ENCODE assay signal across 17 mouse cellular contexts in the genomic region with DNA sequence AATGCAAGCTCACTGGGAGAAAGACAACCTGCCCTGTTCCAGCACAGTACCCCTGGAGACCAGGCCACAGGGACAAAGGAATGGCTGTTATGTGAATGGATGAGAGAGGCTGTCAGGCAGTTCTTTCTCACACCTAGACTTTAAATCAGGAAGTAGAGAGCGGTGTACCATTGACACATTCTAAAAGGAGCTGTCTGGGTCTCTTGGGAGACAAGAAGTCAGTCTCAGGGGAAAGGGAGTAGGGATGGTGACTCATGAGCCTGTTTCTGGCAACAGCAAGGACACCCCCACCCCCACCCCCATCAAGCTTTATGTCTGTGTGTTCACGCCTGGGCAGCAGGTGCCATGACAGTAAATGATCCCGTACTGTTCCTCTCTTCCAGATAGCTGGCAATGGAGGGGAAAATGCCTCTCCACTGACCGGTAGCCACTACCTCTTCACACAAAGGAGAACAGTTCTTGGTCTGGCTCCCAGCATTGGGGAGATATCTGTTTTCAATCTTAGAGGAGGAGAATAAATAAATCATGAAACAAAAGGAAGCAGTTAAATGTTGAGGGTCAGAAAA. TPM values are rescaled to one million over a fixed set of nuclear protein-coding genes. Genes with fewer than 3 reads are reported as not detected.
A peak's percentile ranks its signal among the peaks of the same experiment; 100 is the strongest.
DNase-seq lines count a peak whose midpoint lies in the region; ATAC-seq and TF ChIP-seq lines count a peak whose summit lies in the region.
"Had no signal": no experiment of that assay in that cellular context is flagged by ENCODE, and none has a peak within 500 bp of the region (broad histone marks: within the 10 kb centered on the region; RNA-seq: fewer than 3 reads in every experiment).

No protein-coding gene starts in this region.

- peaks cover 18% of the 10 kb centered on the region for H3K4me1 ChIP-seq in forebrain, embryonic 13.5 days
- no peaks in the 10 kb centered on the region for H3K4me1 ChIP-seq in forebrain, embryonic 11.5 days (replicated peaks; ENCODE audit: control insufficient read depth, insufficient read depth, low read length)
- H3K4me1 ChIP-seq in heart, postnatal 0 days (ENCODE audit: control insufficient read depth, insufficient read depth), result peaks cover 13% of the 10 kb centered on the region
- H3K4me1 ChIP-seq in midbrain, embryonic 15.5 days, result peaks cover 30% of the 10 kb centered on the region
- peaks cover 9% of the 10 kb centered on the region for H3K4me1 ChIP-seq in midbrain, embryonic 10.5 days
- peaks cover 19% of the 10 kb centered on the region for H3K4me1 ChIP-seq in olfactory bulb, adult 2 months (ENCODE audit: control insufficient read depth, insufficient read depth, low read length)
- H3K4me1 ChIP-seq: liver, embryonic 13.5 days; lung, embryonic 15.5 days had no signal

- no peak overlapping the region for H3K9ac ChIP-seq in forebrain, embryonic 13.5 days
- no peak overlapping the region for H3K9ac ChIP-seq in forebrain, embryonic 11.5 days (ENCODE audit: low read length)
- no peak overlapping the region for H3K9ac ChIP-seq in heart, postnatal 0 days (replicated peaks; ENCODE audit: low read depth, low read length)
- no peak overlapping the region for H3K9ac ChIP-seq in midbrain, embryonic 15.5 days
- H3K9ac ChIP-seq: liver, embryonic 13.5 days; lung, embryonic 15.5 days had no signal

- 65% methylated on average over 4 of the region's 4 CpGs for WGBS in forebrain, embryonic 13.5 days
- 85% methylated on average over 4 of the region's 4 CpGs for WGBS in forebrain, embryonic 11.5 days
- WGBS in heart, postnatal 0 days, result 19% methylated on average over 4 of the region's 4 CpGs
- WGBS in midbrain, embryonic 15.5 days, result 57% methylated on average over 4 of the region's 4 CpGs
- WGBS in midbrain, embryonic 10.5 days, result 88% methylated on average over 4 of the region's 4 CpGs
- 45% methylated on average over 4 of the region's 4 CpGs for WGBS in olfactory bulb, adult 2 months

- no peak for DNase-seq in forebrain, embryonic 11.5 days (ENCODE audit: low spot score)
- no peak for DNase-seq in heart, postnatal 0 days (ENCODE audit: low spot score)
- DNase-seq in heart, adult 9 months (ENCODE audit: low spot score in 2 of 2), result no peak
- no peak for DNase-seq in midbrain, embryonic 10.5 days (ENCODE audit: low spot score)
- DNase-seq in liver, result no peak
- DNase-seq: cerebellum, adult 11-12 months; kidney, postnatal 14 days; liver, embryonic 13.5 days; retina, postnatal 1 day had no signal

- no peak for TF ChIP-seq POLR2A in olfactory bulb, adult 2 months (IDR thresholded peaks at IDR 0.05; ENCODE audit: insufficient read depth, low read depth, low read length)

- no peak for ATAC-seq in forebrain, embryonic 13.5 days
- no peak for ATAC-seq in forebrain, embryonic 11.5 days (replicated peaks; ENCODE audit: low FRiP score)
- peak; percentile 34; the same call in 1 of the 2 replicates for ATAC-seq in heart, postnatal 0 days (ENCODE audit: insufficient read depth, low read depth)
- no peak for ATAC-seq in midbrain, embryonic 15.5 days (replicated peaks)
- ATAC-seq: intestine, postnatal 0 days had no signal

- no peak for TF ChIP-seq CTCF in heart, postnatal 0 days (IDR thresholded peaks at IDR 0.05; ENCODE audit: low read depth)
- TF ChIP-seq CTCF in olfactory bulb, adult 2 months (IDR thresholded peaks at IDR 0.05; ENCODE audit: insufficient read depth, low read depth, low read length), result no peak

- H3K4me2 ChIP-seq in forebrain, embryonic 13.5 days, result no peak overlapping the region
- H3K4me2 ChIP-seq in forebrain, embryonic 11.5 days (ENCODE audit: low read depth, low read length, severe bottlenecking), result no peak overlapping the region
- no peak overlapping the region for H3K4me2 ChIP-seq in heart, postnatal 0 days (ENCODE audit: low read depth, low read length)
- H3K4me2 ChIP-seq in midbrain, embryonic 15.5 days, result no peak overlapping the region
- H3K4me2 ChIP-seq: liver, embryonic 13.5 days; lung, embryonic 15.5 days had no signal

- no peak for TF ChIP-seq EP300 in heart, postnatal 0 days (IDR thresholded peaks at IDR 0.05; ENCODE audit: low read depth)

- 0 out of 2 replicates have a peak overlapping the region, but pooled peaks have one; percentile 12 for H3K27ac ChIP-seq in forebrain, embryonic 13.5 days
- H3K27ac ChIP-seq in forebrain, embryonic 11.5 days (ENCODE audit: low read depth, low read length), result no peak overlapping the region
- H3K27ac ChIP-seq in heart, postnatal 0 days (ENCODE audit: low read depth), result no peak overlapping the region
- H3K27ac ChIP-seq in midbrain, embryonic 15.5 days, result peak overlapping the region; percentile 58
- H3K27ac ChIP-seq in midbrain, embryonic 10.5 days (replicated peaks), result no peak overlapping the region
- H3K27ac ChIP-seq in olfactory bulb, adult 2 months (ENCODE audit: insufficient read depth, low read depth, low read length), result peak overlapping the region; percentile 45; the same call in 1 of the 2 replicates
- H3K27ac ChIP-seq: left cerebral cortex, adult 2 months; liver, embryonic 13.5 days; lung, embryonic 15.5 days; macrophage had no signal

- H3K4me3 ChIP-seq in forebrain, embryonic 13.5 days, result no peak overlapping the region
- no peak overlapping the region for H3K4me3 ChIP-seq in forebrain, embryonic 11.5 days (ENCODE audit: low read depth, low read length)
- no peak overlapping the region for H3K4me3 ChIP-seq in heart, postnatal 0 days (ENCODE audit: low read depth, low read length)
- no peak overlapping the region for H3K4me3 ChIP-seq in midbrain, embryonic 15.5 days
- H3K4me3 ChIP-seq in midbrain, embryonic 10.5 days, result no peak overlapping the region
- no peak overlapping the region for H3K4me3 ChIP-seq in olfactory bulb, adult 2 months (ENCODE audit: insufficient read depth, low read depth, low read length)
- H3K4me3 ChIP-seq: left cerebral cortex, adult 2 months; liver, embryonic 13.5 days; lung, embryonic 15.5 days had no signal

- H3K9me3 ChIP-seq in forebrain, embryonic 13.5 days (replicated peaks), result no peaks in the 10 kb centered on the region
- H3K9me3 ChIP-seq in forebrain, embryonic 11.5 days (ENCODE audit: control insufficient read depth, low read length), result no peaks in the 10 kb centered on the region
- H3K9me3 ChIP-seq in heart, postnatal 0 days (replicated peaks; ENCODE audit: control insufficient read depth, low read length), result no peaks in the 10 kb centered on the region
- H3K9me3 ChIP-seq in midbrain, embryonic 15.5 days, result no peaks in the 10 kb centered on the region
- H3K9me3 ChIP-seq in midbrain, embryonic 10.5 days (replicated peaks), result no peaks in the 10 kb centered on the region
- H3K9me3 ChIP-seq: liver, embryonic 13.5 days; lung, embryonic 15.5 days had no signal

- H3K36me3 ChIP-seq in forebrain, embryonic 13.5 days (ENCODE audit: poor library complexity, severe bottlenecking), result no peaks in the 10 kb centered on the region
- no peaks in the 10 kb centered on the region for H3K36me3 ChIP-seq in forebrain, embryonic 11.5 days (ENCODE audit: control insufficient read depth, insufficient read depth, low read length)
- H3K36me3 ChIP-seq in heart, postnatal 0 days (replicated peaks; ENCODE audit: control insufficient read depth, insufficient read depth, low read length), result no peaks in the 10 kb centered on the region
- H3K36me3 ChIP-seq in midbrain, embryonic 15.5 days (replicated peaks), result no peaks in the 10 kb centered on the region
- no peaks in the 10 kb centered on the region for H3K36me3 ChIP-seq in midbrain, embryonic 10.5 days
- H3K36me3 ChIP-seq: liver, embryonic 13.5 days; lung, embryonic 15.5 days had no signal

- 0 out of 2 replicates have a peak, but pooled peaks cover 4% of the 10 kb centered on the region for H3K27me3 ChIP-seq in forebrain, embryonic 13.5 days
- no peaks in the 10 kb centered on the region for H3K27me3 ChIP-seq in forebrain, embryonic 11.5 days (ENCODE audit: control insufficient read depth, insufficient read depth, low read length)
- no peaks in the 10 kb centered on the region for H3K27me3 ChIP-seq in heart, postnatal 0 days (ENCODE audit: control insufficient read depth, insufficient read depth, low read length)
- no peaks in the 10 kb centered on the region for H3K27me3 ChIP-seq in midbrain, embryonic 15.5 days (replicated peaks)
- 0 out of 2 replicates have a peak, but pooled peaks cover 6% of the 10 kb centered on the region for H3K27me3 ChIP-seq in midbrain, embryonic 10.5 days (ENCODE audit: low read depth, poor library complexity, severe bottlenecking)
- H3K27me3 ChIP-seq: liver, embryonic 13.5 days; lung, embryonic 15.5 days had no signal

RNA-seq across cellular contexts. Expression of a gene that starts 29.2 kb away (rescaled TPM):
- polyA plus RNA-seq in forebrain, embryonic 13.5 days (2015; fragmentation: Nextera tagmentation; extraction: Ambion mirVana), result 1.4 and 1.5 TPM in 2 replicates
- polyA plus RNA-seq in forebrain, embryonic 11.5 days (2014; fragmentation: Nextera tagmentation; extraction: Ambion mirVana), result 0.94 and 1.1 TPM in 2 replicates
- not detected in 2 replicates for total RNA-seq in heart, postnatal 0 days (2014; rRNA removed; ENCODE audit: low replicate concordance)
- not detected in 2 replicates for polyA plus RNA-seq in heart, postnatal 0 days (2015; fragmentation: Nextera tagmentation; extraction: Ambion mirVana)
- polyA plus RNA-seq in midbrain, embryonic 15.5 days (2015; fragmentation: Nextera tagmentation; extraction: Ambion mirVana), result 5.1 and 6.4 TPM in 2 replicates
- 0.33 and 0.52 TPM in 2 replicates for polyA plus RNA-seq in midbrain, embryonic 10.5 days (2016; fragmentation: Nextera tagmentation; extraction: Ambion mirVana)
- polyA plus RNA-seq in olfactory bulb, adult 2 months (2012; ENCODE audit: insufficient read depth, insufficient read length, low replicate concordance, missing spikeins), result not detected in 2 replicates
- total RNA-seq: heart, adult 8-10 months had no signal
- polyA plus RNA-seq: macrophage had no signal

Comparison
In these comparisons a context has a peak if more than half of its experiments do, and no peak if none do; other contexts are left out.
1. H3K27ac ChIP-seq: peak in forebrain, embryonic 13.5 days (single experiment), midbrain, embryonic 15.5 days (single experiment) and olfactory bulb, adult 2 months (single experiment); none in forebrain, embryonic 11.5 days (single experiment), heart, postnatal 0 days (single experiment) and midbrain, embryonic 10.5 days (single experiment).